Mouse (Mus musculus) small intestine, adult 2 months (tissue): ENCODE measurements around the gene Csf3. TPM values are rescaled to one million over a fixed set of nuclear protein-coding genes. Genes with fewer than 3 reads are reported as not detected.

Source experiments
- H3K27ac ChIP-seq: fragments of 200-500 bp; 2 replicates; pipeline ENCODE4 v1.5.1; 2012; ENCODE audit warnings: low read depth, low read length, control low read depth, inconsistent platforms; ENCODE audit not compliant: insufficient read depth
- H3K27me3 ChIP-seq: fragments of 200-500 bp; 2 replicates; pipeline ENCODE4 v1.6.1; 2012; ENCODE audit warnings: mild to moderate bottlenecking, moderate library complexity, low read length, inconsistent platforms; ENCODE audit not compliant: control insufficient read depth, insufficient read depth
- H3K36me3 ChIP-seq: fragments of 200-500 bp; 2 replicates; pipeline ENCODE4 v1.6.1; 2012; ENCODE audit warnings: mild to moderate bottlenecking, low read length, control low read depth, inconsistent platforms; ENCODE audit not compliant: control insufficient read depth, insufficient read depth
- H3K4me1 ChIP-seq: fragments of 200-500 bp; 2 replicates; pipeline ENCODE4 v1.6.1; 2012; ENCODE audit warnings: low read length, inconsistent platforms, mixed read lengths; ENCODE audit not compliant: control insufficient read depth, insufficient read depth, insufficient read length
- H3K4me3 ChIP-seq: fragments of 200-500 bp; 2 replicates; pipeline ENCODE4 v1.5.1; 2012; ENCODE audit warnings: low read depth, mild to moderate bottlenecking, control low read depth, inconsistent platforms, low read length, moderate library complexity
- CTCF ChIP-seq: fragments of 200-500 bp; IDR thresholded peaks from 2 replicates; pipeline ENCODE4 v1.5.1; 2012; ENCODE audit warnings: low read depth, mild to moderate bottlenecking, control low read depth, inconsistent platforms, low read length, moderate library complexity, mixed read lengths; ENCODE audit not compliant: insufficient replicate concordance, insufficient read length; ENCODE audit errors: extremely low read depth
- POLR2A ChIP-seq: fragments of 200-500 bp; IDR thresholded peaks from 2 replicates; pipeline ENCODE4 v1.6.1; 2012; ENCODE audit warnings: low read depth, mild to moderate bottlenecking, control low read depth, inconsistent platforms, low read length, moderate library complexity
- WGBS: fragments of 180-500 bp; shearing (Covaris S2); methylation state at CpG from one replicate; pipeline ENCODE4 v1.1.7; 2018; 5-methylcytosine and 5-hydroxymethylcytosine counted together
- polyA plus RNA-seq: library from polyadenylated mRNA; depleted of rRNA; stranded (reverse); fragments of >200 nt; gene quantifications from 2 replicates; pipeline ENCODE4 v1.2.3, GENCODE M21; 2012

Csf3 gene
- polyA plus RNA-seq, 1 experiment = not detected

DNA sequence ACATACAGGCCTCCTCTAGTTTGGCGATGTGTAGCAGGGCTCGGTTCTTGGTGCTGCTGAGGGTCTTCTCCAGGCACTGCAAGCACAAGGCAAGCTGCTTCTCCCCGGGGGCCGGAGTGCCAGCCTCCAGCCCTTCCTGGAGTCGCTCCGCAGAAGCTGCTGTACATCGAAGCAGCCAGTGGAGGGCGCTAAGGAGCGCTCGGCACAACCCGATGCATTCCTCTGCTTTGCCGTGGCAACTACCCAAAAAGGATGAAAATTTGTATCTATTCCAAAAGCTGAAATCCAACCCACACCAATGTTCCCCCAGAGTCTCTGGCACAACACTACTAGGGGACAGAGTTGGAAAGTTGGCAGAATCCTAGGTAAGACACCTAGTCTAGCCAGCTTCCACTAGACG is 16.8 kb downstream of the Csf3 start:
- H3K4me3 ChIP-seq = no peak overlapping the region
- peaks cover 25% of the 10 kb centered on the region for H3K36me3 ChIP-seq
- no peak overlapping the region for H3K27ac ChIP-seq
- peak; percentile 82 for TF ChIP-seq CTCF
- TF ChIP-seq POLR2A = no peak
- H3K4me1 ChIP-seq = peaks cover 2% of the 10 kb centered on the region; the same call in 1 of the 2 replicates
- H3K27me3 ChIP-seq = no peaks in the 10 kb centered on the region
- WGBS = 22% methylated on average over 13 of the region's 13 CpGs

DNA sequence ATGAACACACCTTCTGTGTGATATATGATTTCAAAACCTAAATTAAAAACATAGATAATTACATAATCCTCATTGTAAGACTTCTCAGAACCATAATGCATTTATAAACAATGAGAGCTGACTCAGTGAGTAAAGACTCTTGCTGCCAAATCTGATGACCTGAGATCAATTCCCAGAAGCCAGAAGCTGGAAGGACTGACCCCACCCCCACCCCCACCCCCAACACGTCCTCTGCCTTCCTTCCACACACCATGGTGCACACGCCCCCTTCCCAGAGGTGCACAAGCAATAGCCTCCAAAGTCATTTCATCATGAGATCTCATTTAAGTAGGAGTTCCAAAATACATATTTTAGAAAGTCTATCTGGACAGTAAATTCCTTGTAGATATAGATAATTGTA is 19.7 kb downstream of the Csf3 start:
- no peak overlapping the region for H3K4me3 ChIP-seq
- no peak overlapping the region for H3K27ac ChIP-seq
- H3K27me3 ChIP-seq = no peaks in the 10 kb centered on the region
- H3K4me1 ChIP-seq = peaks cover 2% of the 10 kb centered on the region; the same call in 1 of the 2 replicates
- TF ChIP-seq POLR2A (no peak), CTCF (no peak)
- 81% methylated on average over 2 of the region's 2 CpGs for WGBS
- peaks cover 14% of the 10 kb centered on the region for H3K36me3 ChIP-seq

DNA sequence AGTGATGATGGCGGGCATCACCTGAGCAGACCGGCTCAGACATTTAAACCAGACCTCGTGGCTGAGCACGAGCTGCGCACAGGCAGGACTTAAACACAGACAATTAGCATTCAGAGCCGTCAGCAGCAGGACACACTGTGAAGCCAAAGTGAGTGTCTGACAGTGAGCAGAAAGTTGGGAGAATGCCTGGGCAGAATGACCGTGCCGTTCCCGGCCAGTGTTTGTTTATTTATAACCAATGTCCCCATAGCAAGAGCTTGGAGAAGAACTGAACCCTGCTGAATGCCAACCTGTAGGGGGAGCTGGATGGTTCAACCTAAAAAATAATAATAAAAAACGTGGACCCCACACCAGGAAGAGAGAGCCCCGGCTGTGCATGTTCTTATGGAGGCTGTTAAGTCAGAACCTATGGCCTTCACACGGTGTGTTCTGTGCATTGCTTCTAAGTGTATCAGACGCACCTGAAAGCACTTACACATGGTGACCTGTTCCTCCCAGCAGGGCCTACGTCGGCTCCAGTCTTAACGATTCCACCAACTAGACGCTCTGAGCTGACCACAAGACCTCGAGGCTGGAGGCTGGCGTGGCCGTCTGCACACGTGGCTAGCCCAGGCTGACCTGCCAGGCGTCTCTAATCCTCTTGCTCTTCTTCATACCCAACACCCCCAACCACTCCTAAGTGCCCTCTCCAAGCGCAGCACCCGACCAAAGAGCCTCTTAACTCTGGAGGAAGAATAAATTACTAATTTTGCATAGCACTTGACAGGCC is 20.6 kb downstream of the Csf3 start:
- Histone ChIP-seq H3K4me1 (peaks cover 2% of the 10 kb centered on the region; the same call in 1 of the 2 replicates), H3K36me3 (peaks cover 14% of the 10 kb centered on the region), H3K27ac (peak overlapping the region; percentile 49; the same call in 1 of the 2 replicates), H3K27me3 (no peaks in the 10 kb centered on the region), H3K4me3 (no peak overlapping the region)
- TF ChIP-seq POLR2A (no peak), CTCF (peak; percentile 24; the same call in 1 of the 2 replicates)
- WGBS = 66% methylated on average over 24 of the region's 24 CpGs

DNA sequence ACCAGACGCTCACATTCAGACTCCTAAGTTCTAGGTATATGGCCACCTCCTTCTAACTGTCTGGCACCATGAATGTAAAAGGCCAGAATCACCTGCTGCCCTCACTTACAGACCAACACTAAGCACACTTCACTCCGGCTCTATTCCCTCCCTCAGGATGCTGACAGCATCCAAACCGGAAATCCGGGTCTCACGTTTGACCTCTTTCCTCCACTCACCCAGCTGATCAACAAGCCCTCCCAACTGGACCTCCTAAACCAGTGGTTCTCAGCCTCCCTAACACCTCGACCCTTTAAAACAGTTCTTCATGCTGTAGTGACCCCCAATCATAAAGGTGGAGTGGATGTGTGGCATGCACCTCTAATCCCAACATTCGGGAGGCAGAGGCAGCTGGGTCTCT is 22.0 kb downstream of the Csf3 start:
- 84% methylated on average over 7 of the region's 7 CpGs for WGBS
- H3K4me3 ChIP-seq = no peak overlapping the region
- no peaks in the 10 kb centered on the region for H3K27me3 ChIP-seq
- no peaks in the 10 kb centered on the region for H3K4me1 ChIP-seq
- H3K27ac ChIP-seq = no peak overlapping the region
- TF ChIP-seq CTCF = no peak
- no peak for TF ChIP-seq POLR2A
- peaks cover 9% of the 10 kb centered on the region for H3K36me3 ChIP-seq

DNA sequence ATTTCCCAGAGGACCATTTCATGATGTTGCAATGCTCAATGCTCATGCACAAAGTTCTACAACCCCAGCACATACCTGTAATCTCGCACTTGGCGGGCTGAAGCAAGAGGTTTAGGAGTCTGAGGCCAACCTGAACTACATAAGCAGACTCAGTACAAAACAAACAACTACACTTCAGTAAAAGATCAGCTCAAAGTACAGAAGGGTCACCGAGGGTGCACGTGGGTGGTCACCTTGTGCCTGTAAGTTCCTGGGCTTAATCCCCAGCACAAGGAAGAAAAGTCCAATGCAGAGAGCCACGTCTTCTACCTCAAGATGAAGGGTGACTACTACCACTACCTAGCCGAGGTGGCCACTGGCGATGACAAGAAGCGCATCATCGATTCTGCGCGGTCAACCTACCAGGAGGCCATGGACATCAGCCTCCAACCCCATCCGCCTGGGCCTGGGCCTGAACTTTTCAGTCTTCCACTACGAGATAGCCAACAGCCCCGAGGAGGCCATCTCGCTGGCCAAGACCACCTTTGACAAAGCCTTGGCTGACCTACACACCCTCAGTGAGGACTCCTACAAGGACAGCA is 25.0 kb downstream of the Csf3 start:
- 93% methylated on average over 15 of the region's 15 CpGs for WGBS
- no peak for TF ChIP-seq CTCF
- H3K4me1 ChIP-seq = peaks cover 3% of the 10 kb centered on the region; the same call in 1 of the 2 replicates

DNA sequence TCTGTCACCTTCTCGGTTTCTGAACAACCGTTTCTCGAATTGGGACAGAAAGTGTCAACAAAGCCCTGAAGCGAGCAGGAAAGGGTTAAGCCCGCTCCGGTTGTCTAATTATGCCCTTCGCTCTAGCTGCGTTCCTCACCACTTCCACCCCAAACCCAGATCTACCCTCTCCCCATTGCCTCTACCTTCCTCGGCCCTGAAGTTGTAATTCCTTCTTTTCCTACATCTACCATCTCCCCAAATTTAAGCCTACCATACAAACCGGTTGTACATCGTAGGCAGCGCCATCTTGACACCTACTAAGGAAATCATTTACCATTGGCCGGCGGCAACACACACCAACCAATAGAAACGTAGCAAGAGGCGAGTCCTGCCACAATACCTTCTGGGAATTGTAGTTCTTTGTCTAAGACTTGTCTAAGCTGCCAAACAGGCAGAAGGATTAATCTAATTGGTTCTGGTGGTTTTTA is 28.1 kb downstream of the Csf3 start, which contains the start of gene Med24:
Med24 (minus strand) TSS at position 317 of the 470 bp plus-strand sequence.
- WGBS = 2% methylated on average over 16 of the region's 16 CpGs
- no peaks in the 10 kb centered on the region for H3K27me3 ChIP-seq
- peaks cover 3% of the 10 kb centered on the region; the same call in 1 of the 2 replicates for H3K4me1 ChIP-seq
- H3K27ac ChIP-seq = peak within 1 kb of the TSS; percentile 45
- H3K4me3 ChIP-seq = peak within 1 kb of the TSS; percentile 92
- H3K36me3 ChIP-seq = peaks cover 9% of the 10 kb centered on the region
- TF ChIP-seq POLR2A (no peak), CTCF (no peak)

More for the DNA sequence above, 25.0 kb downstream of the Csf3 start:
- Histone ChIP-seq H3K4me3 (no peak overlapping the region), H3K27me3 (no peaks in the 10 kb centered on the region), H3K36me3 (peaks cover 9% of the 10 kb centered on the region), H3K27ac (no peak overlapping the region)

DNA sequence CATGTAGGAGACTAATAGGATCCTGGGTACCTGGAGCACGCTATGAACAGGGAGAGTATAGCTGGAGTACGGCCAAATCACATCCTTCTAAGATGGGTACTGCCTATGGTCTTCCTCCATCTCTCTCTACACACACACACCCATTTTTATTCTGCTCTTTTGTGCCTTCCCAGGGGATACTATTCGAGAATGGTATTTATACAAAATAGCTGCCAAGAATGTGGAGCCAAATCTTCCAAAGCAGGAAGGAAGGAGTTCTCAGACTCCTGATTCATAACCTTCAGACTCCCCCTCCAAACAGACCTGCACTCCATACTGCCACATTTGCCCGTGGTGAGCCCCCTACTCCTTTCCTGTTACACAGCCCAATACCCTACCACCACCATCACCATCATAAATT is 29.7 kb downstream of the Csf3 start:
- H3K36me3 ChIP-seq = peaks cover 4% of the 10 kb centered on the region
- no peak overlapping the region for H3K4me3 ChIP-seq
- 0 out of 2 replicates have a peak overlapping the region, but pooled peaks have one; percentile 8 for H3K27ac ChIP-seq
- TF ChIP-seq POLR2A = no peak
- no peak for TF ChIP-seq CTCF
- WGBS = 58% methylated on average over 4 of the region's 4 CpGs
- no peaks in the 10 kb centered on the region for H3K27me3 ChIP-seq
- peaks cover 3% of the 10 kb centered on the region; the same call in 1 of the 2 replicates for H3K4me1 ChIP-seq
